Mouse (Mus musculus) natural killer cell, adult 2 months (primary cell): Measurements from ENCODE around the gene Npcd.

Source experiments
- DNase-seq, 2 experiments: peaks; one replicate each; pipeline ENCODE4 v3.0.0; 2022; ENCODE audit warnings: low spot score in 2 of 2

Gene Npcd

GRCm38 (mm10) chr15:79741921-79742705 is 91.9 kb downstream of the Npcd start, which contains the start of gene Sun2:
TSS of gene Sun2 (minus strand) at chr15:79742536.
- DNase-seq, result peak; percentile 95 to 96

DNA sequence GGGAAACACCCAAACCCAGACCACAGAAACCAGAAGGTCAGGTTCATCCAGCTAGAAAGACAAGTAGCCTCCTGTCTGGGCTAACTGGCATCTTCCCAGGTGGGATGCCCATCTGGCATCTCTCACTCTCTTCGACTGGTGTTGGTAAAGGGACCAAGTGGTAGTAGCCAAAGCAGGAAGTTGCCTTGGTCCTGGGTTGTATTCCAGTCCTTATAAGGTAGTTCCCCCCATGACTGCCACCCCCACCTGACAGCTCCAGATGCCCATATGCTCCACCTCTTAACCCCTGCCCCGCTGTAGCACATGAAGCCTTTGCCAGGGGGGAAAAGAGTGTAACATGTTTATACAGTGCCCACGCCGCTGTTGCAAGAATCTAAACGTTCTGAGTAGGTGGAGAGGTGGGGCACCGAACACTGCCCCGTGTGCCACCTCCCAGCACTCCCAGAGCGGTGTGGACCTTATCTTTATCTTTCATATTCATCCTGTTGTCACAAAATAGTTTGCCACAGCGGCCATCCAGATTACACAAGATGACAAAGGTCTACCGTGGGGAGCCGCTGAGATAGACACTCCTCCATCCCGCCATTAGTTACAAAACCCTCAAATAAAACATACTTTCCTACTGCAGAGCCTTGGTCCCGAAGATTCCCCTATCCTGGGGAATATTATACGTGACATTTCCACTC is 92.7 kb downstream of the Npcd start:
- peak; percentile 65 to 68 for DNase-seq

DNA sequence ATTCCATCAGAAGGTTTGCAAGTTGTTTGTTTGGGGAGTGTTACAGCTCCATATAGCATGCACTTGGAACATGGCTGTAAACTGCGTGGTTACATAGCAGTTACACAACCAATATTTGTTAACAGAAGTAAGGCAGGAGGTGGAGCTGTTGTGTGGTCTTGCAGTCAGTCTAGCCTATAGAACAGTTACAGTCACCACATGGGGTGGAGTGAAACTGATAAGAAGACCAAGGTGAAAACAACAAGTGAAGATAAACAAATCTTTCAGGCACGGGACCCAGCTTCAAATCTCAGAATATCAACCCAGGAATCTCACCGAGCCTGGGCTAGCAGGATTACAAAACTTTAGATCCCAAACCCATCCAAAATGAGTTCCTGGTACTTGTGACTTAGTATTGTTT is 93.3 kb downstream of the Npcd start:
- peak in 1 of 2 experiments; percentile 29 for DNase-seq
